In the genomic region with DNA sequence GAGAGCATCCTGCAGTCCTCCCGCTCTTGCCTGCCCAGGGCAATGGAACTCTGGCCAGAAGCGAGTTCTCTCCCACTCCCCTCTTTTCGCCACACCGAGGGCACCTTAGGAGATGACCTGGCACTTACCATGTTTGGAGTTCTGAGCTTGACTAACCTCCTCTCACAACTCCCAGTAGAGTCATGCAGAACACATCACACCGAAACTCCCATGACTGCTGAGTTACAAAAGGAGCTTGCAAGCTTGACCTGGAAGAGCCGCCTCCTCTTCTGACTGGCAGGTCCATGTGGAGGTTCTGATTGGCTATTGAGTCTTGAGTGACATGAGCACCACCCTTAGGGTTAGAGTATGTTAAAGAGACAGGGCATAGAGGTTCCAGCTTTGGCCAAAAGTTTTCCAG, we compare ENCODE assay signal across 8 mouse cellular contexts. TPM values are rescaled to one million over a fixed set of nuclear protein-coding genes. Genes with fewer than 3 reads are reported as not detected.
DNase-seq lines count a peak whose midpoint lies in the region; ATAC-seq and TF ChIP-seq lines count a peak whose summit lies in the region.
"Not testable (repeated sequence)": the region's sequence is repeated elsewhere in the genome, so short reads cannot be mapped to it uniquely, and the experiment has no call there.

A gene (minus strand): TSS at position 225 of the 400 bp plus-strand sequence.

- H3K27me3 ChIP-seq in forebrain, postnatal 0 days (ENCODE audit: insufficient read depth, low read length); kidney, postnatal 0 days (ENCODE audit: insufficient read depth, low read length); limb, embryonic 12.5 days; stomach, embryonic 16.5 days (ENCODE audit: control insufficient read depth, insufficient read depth, low read length): not testable (repeated sequence)

- not testable (repeated sequence) for H3K4me1 ChIP-seq in forebrain, postnatal 0 days (ENCODE audit: insufficient read depth); kidney, postnatal 0 days (replicated peaks; ENCODE audit: insufficient read depth, low read length); limb, embryonic 12.5 days (replicated peaks); stomach, embryonic 16.5 days (ENCODE audit: control insufficient read depth, insufficient read depth, low read length)

- H3K36me3 ChIP-seq in forebrain, postnatal 0 days (ENCODE audit: insufficient read depth); kidney, postnatal 0 days (ENCODE audit: insufficient read depth, low read length); limb, embryonic 12.5 days; stomach, embryonic 16.5 days (ENCODE audit: control insufficient read depth, insufficient read depth, low read length): not testable (repeated sequence)

- H3K4me3 ChIP-seq in forebrain, postnatal 0 days (ENCODE audit: low read depth, low read length) = 0 out of 2 replicates have a peak within 1 kb of the TSS, but pooled peaks have one; percentile 14
- H3K4me3 ChIP-seq in kidney, postnatal 0 days (replicated peaks; ENCODE audit: low read depth, low read length) = not testable (repeated sequence)
- peak within 1 kb of the TSS; percentile 34 for H3K4me3 ChIP-seq in limb, embryonic 12.5 days (replicated peaks)
- H3K4me3 ChIP-seq in stomach, embryonic 16.5 days (replicated peaks; ENCODE audit: low read length) = peak within 1 kb of the TSS; percentile 32

- not testable (repeated sequence) for H3K27ac ChIP-seq in forebrain, postnatal 0 days (ENCODE audit: low read depth, low read length); kidney, postnatal 0 days; limb, embryonic 12.5 days; stomach, embryonic 16.5 days (ENCODE audit: low read length)

- not testable (repeated sequence) for H3K4me2 ChIP-seq in forebrain, postnatal 0 days (ENCODE audit: low read depth); limb, embryonic 12.5 days; stomach, embryonic 16.5 days (ENCODE audit: low read depth, low read length)
- peak within 1 kb of the TSS; percentile 27; the same call in 1 of the 2 replicates for H3K4me2 ChIP-seq in kidney, postnatal 0 days (ENCODE audit: low read length)

- H3K9ac ChIP-seq in forebrain, postnatal 0 days; kidney, postnatal 0 days (ENCODE audit: low read depth, low read length); limb, embryonic 12.5 days (replicated peaks); stomach, embryonic 16.5 days (ENCODE audit: low read length): not testable (repeated sequence)

- 62% methylated on average over 6 of the region's 6 CpGs for WGBS in forebrain, postnatal 0 days
- 41% methylated on average over 6 of the region's 6 CpGs for WGBS in kidney, postnatal 0 days
- 27% methylated on average over 6 of the region's 6 CpGs for WGBS in limb, embryonic 12.5 days
- WGBS in stomach, embryonic 16.5 days = 28% methylated on average over 6 of the region's 6 CpGs

- H3K9me3 ChIP-seq in forebrain, postnatal 0 days (ENCODE audit: low read length); kidney, postnatal 0 days (replicated peaks; ENCODE audit: low read length); limb, embryonic 12.5 days; stomach, embryonic 16.5 days (replicated peaks; ENCODE audit: control insufficient read depth, low read length): not testable (repeated sequence)

- peak; percentile 73; the same call in 1 of the 2 replicates for ATAC-seq in common myeloid progenitor, adult 5-6 weeks (replicated peaks; ENCODE audit: low read depth, poor library complexity, severe bottlenecking)
- ATAC-seq in forebrain, postnatal 0 days; kidney, postnatal 0 days (replicated peaks; ENCODE audit: low FRiP score, low read depth); limb, embryonic 12.5 days (ENCODE audit: insufficient number of reproducible peaks, insufficient read depth, low FRiP score, low TSS enrichment, low read depth); stomach, embryonic 16.5 days (ENCODE audit: insufficient read depth, low FRiP score): not testable (repeated sequence)
- ATAC-seq in megakaryocyte progenitor cell, adult 5-6 weeks (replicated peaks; ENCODE audit: poor library complexity) = peak; percentile 74

- intact Hi-C loops in heart, postnatal 25 days (cut with DNase I) = not testable (repeated sequence)

- DNase-seq in adipocyte (ENCODE audit: low spot score) = peak; percentile 39
- DNase-seq in forebrain, postnatal 0 days = peak; percentile 0
- DNase-seq in heart, postnatal 25 days (ENCODE audit: low spot score) = not testable (repeated sequence)
- peak; percentile 0 for DNase-seq in kidney, postnatal 0 days (ENCODE audit: low spot score)

- not testable (repeated sequence) for TF ChIP-seq CTCF in forebrain, postnatal 0 days (IDR thresholded peaks at IDR 0.05; ENCODE audit: low read depth); kidney, postnatal 0 days (IDR thresholded peaks at IDR 0.05; ENCODE audit: low read depth)

RNA-seq across cellular contexts. Expression of the gene that starts here (rescaled TPM):
- not detected in 2 replicates for total RNA-seq in common myeloid progenitor, adult 5-6 weeks (2017)
- total RNA-seq in forebrain, postnatal 0 days (2014; rRNA removed) = 4.3 and 8.1 TPM in 2 replicates
- polyA plus RNA-seq in forebrain, postnatal 0 days (2015; fragmentation: Nextera tagmentation; extraction: Ambion mirVana) = 8.8 and 10.0 TPM in 2 replicates
- 10 to 100 TPM; 17.2 to 18.4 TPM for total RNA-seq in heart, postnatal 25 days (2021)
- polyA plus RNA-seq in kidney, postnatal 0 days (2015; fragmentation: Nextera tagmentation; extraction: Ambion mirVana) = 10.5 and 12.0 TPM in 2 replicates
- 9.5 and 10.9 TPM in 2 replicates for polyA plus RNA-seq in limb, embryonic 12.5 days (2016; fragmentation: Nextera tagmentation; extraction: Ambion mirVana)
- total RNA-seq in megakaryocyte progenitor cell, adult 5-6 weeks (2015) = 2.6 and 4.9 TPM in 2 replicates
- total RNA-seq in megakaryocyte progenitor cell, adult 5-6 weeks (2017) = 1.6 and 4.4 TPM in 2 replicates
- polyA plus RNA-seq in stomach, embryonic 16.5 days (2015; fragmentation: Nextera tagmentation; extraction: Ambion mirVana) = 8.7 and 9.3 TPM in 2 replicates

Comparison
In these comparisons a context has a peak if more than half of its experiments do, and no peak if none do; other contexts are left out.
1. Peak in ATAC-seq in common myeloid progenitor, adult 5-6 weeks; RNA of the gene not detected or under 1 TPM.